Mouse (Mus musculus) erythroblast, embryonic 14.5 days (primary cell): ENCODE measurements around the gene Arfgap2.

Experiments
- GATA1 ChIP-seq: IDR thresholded peaks from 2 replicates; pipeline ENCODE4 v1.6.1; 2012; ENCODE audit warnings: low read length, inconsistent platforms, mixed read lengths
- TAL1 ChIP-seq: IDR thresholded peaks from 3 replicates; pipeline ENCODE4 v1.6.1; 2012; ENCODE audit warnings: low read length, inconsistent platforms, mixed read lengths

DNA sequence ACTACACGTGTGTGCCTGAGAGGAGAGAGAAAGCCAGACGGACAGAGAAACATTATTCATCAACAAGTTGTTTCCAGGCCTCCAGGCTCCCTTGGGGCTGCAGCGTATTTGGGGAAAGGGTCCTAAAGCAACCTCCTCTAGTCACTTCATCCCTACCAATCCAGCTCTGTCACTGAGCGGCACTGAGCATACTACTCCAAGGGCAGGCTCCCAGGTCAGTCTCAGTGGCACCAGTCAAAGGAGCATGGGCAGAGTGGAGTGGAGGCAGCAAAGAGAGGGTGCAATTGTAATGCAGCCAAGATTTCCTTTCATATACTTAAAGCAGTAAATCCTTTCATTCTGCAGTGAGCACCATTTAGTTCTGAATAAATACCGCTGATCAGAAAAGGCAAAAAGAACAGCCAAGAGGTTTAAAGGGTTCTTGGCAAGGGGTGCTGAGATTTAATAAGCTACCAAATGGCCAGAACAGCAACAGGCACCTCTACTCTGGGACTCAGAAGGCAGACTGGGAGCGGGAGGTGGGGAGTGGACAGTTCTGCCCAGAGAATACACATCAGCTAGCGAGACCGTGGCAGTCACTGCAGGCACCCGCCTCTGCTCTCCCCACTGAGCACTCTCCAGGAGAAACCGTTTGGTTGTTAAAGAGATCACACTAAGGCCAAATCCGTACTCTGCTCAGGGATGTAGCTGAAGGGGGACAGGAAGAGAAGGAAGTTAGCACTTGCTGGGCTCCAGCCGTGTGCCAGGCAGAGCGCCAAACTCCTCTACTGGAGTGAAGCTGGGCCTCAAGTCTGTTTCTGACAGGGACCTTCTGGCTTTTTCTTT, 19.8 kb downstream of the Arfgap2 start:
- TF ChIP-seq GATA1, result no peak
- no peak for TF ChIP-seq TAL1
